Mouse (Mus musculus) heart, adult 18-20 months (tissue): Measurements from ENCODE around the gene AC134908.4. TPM values are rescaled to one million over a fixed set of nuclear protein-coding genes. Genes with fewer than 3 reads are reported as not detected.
A peak's percentile ranks its signal among the peaks of the same experiment; 100 is the strongest.

Experiments
- DNase-seq, 2 experiments: peaks; one replicate each; pipeline ENCODE4 v3.0.0; 2021 to 2022; ENCODE audit warnings: mixed read lengths in 1 of 2
- total RNA-seq, 2 experiments: library from RNA; stranded (reverse); gene quantifications; 2 replicates each; pipeline ENCODE4 v1.2.3; 2021

The AC134908.4 gene
- total RNA-seq, 2 experiments from 2014 or later, result not detected

DNA sequence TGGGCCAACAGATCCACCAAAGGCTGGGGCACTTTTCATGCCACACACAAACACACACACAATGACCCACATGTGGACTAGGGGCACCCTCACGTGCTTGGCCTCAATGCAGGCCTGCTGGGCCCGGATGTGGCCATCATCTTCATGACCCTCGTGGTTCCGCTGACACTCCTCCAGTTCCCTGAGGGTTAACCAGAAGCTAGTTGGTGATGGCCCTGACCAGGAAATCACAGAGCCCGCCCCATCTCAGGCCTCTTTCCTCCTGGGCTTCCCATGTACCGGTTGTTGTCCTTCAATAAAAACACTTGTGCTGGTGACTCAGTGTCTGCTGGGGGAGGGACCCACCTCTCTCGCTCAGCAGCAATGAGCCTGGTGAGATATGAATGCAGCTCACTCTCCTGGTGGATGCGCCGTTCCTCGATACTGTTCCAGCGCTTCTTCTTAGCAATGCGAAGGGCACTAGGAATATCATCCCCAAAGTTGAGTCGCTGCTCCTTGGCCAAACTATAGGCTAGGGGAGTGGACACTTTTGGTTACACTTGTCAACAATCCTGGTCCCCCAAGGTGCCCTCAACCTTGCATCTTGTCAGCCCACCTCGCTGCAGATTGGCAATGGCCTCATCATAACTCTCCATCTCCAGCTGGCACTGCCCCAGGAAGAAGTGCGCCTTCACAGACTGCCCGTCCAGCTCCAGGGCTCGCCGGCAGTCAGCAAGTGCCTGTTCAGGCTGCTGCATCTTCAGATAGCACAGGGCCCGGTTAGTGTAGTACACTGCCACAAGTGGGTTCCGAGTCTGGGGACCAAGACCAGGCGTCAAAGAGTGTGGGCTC lies 36.2 kb upstream of the AC134908.4 start:
- DNase-seq, result peak; percentile 41 to 51

DNA sequence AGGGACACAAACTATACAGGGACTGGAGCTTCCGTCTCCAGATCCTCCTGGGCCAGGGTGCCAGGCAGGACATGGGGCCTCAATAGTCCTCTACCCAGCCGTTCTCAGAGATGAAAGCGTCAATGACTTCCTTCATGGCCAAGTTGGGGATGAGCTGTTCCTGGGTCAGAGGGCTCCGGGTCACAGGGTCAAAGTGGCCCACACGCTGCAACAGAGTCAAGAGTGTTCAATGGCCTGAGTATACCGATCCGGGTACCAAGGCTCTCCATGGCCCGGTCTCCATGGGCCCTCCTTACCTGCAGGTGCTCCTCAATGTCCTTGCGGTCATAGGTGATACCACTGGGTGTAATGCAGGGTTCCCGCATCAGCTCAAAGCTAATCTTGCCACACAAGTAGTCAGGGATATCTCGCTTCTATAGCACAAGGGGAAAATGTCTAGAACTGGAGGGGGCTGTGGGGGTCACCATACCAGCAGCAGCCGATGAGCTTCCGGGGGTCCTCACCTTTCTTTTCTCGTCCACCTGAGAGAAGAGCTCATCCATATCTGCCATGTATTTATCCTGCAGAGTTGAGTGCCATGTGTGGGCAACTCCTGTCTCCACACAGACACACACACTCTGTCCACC lies 35.5 kb upstream of the AC134908.4 start:
- DNase-seq, result no peak

DNA sequence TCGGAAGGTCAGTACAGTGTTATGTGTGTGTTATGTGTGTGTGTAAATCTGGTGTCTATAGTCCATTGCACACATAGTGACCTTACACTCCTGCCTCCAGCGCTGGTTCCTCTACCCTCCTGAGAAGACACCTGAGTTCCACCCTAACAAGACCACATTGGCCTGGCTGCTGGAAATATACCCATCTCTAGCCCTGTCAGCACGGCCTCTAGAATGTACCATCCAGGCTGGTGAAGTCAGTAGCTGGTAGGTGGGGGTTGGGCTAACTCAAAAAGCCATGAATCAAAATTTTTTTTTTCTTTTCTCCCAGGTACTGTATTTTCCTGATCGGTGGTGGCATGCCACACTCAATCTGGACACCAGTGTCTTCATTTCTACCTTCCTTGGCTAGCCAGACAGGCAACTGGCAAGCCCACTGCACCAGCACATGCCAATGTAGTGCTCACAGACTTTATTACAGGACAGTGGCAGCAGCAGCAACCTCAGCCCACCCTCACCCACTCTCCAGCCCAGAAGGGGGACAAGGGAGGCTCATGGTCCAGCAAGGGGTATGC lies 34.8 kb upstream of the AC134908.4 start:
- DNase-seq, result no peak

DNA sequence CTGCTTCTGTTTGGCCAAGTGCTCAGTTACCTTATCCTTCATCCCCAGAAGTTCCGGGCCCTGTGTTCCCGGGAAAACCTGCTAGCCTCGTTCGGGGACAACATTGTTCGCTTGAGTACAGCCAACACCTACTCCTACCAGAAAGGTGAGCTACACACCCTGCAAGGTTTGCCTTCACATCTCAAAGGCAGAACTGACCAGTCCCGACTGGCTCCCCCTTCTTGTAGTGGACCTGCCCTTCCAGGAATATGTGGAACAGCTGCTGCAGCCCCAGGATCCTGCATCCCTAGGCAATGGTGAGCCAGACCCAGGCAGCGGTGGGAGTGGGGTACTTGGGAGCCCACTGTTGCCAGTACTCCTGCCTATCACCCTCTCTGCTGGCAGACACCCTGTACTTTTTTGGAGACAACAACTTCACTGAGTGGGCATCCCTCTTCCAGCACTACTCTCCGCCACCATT lies 34.1 kb upstream of the AC134908.4 start:
- no peak for DNase-seq

DNA sequence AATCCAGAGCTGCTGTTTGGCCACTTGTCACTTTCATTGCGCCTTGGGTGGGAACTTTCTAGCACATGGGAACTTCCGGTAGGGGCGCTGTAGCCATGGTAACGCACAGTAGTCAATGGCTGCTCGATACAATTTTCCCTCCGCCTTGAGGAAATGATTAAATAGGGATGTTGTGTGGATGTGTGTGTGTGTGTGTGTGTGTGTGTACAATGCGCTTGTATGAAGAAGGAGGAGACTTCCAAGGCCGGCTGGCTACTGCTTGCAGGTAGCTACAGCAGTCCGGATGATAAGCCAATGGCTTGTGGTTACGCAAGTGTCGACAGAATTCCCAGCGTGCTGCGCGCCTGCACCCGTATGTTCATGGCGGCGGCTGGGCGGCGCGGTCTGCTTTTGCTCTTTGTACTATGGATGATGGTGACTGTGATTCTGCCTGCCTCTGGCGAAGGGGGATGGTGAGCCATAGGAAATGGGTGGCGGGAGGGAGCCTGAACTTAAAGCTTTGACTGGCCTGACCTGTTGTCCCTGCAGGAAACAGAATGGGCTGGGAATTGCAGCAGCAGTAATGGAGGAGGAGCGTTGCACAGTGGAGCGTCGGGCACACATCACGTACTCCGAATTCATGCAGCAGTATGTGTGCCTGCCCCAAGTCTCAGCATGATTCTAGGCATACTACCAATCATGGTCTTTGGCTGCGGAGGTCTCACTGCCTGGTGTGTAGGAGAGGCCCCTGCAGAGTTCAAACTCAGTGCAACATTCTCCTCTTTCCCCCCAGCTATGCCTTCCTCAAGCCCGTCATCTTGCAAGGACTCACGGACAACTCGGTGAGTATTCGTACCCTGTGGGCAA lies 33.5 kb upstream of the AC134908.4 start, which contains the start of gene Jmjd8:
TSS of gene Jmjd8 (plus strand) at position 156 of the 846 bp plus-strand sequence.
- DNase-seq, result peak; percentile 85 to 87

DNA sequence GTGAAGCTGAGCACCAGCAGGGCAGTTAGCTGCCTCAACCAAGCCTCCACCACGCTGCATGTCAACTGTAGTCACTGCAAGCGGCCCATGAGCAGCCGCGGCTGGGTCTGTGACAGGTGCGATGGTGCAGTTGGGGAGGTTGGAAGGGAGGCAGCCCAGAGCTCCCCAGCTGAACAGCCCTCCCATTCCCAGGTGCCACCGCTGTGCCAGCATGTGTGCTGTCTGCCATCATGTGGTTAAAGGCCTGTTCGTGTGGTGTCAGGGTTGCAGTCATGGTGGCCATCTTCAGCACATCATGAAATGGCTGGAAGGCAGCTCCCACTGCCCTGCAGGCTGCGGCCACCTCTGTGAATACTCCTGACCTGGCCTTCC lies 32.8 kb upstream of the AC134908.4 start:
- DNase-seq, result no peak

DNA sequence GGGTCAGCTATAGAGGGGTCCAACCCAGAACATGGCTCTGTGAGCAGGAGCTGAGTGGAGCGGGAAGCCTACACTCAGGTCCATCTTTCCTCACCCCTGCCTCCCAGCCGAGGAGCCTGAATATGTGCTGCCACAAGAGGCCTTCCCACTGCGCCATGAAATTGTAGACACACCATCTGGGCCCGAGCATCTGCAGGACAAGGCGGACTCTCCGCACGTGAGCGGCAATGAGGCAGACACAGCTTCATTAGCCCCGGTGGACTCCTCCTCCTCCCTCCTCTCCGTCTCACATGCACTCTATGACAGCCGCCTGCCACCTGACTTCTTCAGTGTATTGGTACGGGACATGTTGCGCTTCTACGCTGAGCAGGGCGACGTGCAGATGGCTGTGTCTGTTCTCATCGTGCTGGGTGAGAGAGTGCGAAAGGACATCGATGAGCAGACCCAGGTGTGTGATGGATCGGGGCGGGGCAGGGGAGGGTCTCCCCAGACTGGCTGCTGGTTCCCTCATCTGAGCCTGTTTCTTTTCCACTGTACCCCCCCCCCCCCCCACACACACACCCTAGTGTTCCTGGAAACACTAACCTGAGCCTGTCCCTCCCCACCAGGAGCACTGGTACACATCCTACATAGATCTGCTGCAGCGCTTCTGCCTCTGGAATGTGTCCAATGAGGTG lies 32.2 kb upstream of the AC134908.4 start:
- no peak for DNase-seq

DNA sequence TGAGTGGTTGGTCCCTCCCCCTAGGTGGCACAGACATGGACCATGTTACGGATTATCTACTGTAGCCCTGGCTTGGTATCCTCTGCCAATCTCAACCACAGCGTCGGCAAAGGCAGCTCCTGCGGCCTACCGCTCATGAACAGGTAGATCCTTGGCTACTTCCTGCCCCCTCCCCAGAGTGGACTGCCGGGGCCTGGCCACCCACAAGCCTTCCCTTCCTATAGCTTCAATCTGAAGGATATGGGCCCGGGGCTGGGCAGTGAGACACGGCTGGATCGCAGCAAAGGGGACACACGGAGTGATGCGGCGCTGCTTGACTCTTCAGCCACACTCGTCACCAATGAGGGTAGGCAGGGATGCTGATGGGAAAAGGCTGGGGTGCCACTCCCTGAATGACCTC lies 31.6 kb upstream of the AC134908.4 start:
- DNase-seq, result no peak

DNA sequence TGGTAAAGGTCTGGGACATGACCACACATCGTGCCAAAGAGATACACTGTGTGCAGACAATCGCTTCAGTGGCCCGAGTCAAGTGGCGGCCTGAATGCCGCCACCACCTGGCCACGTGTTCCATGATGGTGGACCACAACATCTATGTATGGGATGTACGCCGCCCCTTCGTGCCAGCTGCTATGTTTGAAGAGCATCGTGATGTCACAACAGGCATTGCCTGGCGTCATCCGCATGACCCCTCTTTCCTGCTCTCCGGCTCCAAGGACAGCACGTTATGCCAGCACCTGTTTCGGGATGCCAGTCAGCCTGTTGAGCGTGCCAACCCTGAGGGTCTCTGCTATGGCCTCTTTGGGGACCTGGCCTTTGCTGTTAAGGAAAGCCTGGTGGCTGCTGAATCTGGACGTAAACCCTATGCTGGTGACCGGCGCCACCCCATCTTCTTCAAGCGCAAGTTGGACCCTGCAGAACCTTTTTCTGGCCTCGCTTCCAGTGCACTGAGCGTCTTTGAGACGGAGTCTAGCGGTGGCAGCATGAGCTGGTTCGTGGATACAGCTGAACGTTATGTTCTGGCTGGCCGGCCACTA lies 30.6 kb upstream of the AC134908.4 start:
- DNase-seq, result no peak

DNA sequence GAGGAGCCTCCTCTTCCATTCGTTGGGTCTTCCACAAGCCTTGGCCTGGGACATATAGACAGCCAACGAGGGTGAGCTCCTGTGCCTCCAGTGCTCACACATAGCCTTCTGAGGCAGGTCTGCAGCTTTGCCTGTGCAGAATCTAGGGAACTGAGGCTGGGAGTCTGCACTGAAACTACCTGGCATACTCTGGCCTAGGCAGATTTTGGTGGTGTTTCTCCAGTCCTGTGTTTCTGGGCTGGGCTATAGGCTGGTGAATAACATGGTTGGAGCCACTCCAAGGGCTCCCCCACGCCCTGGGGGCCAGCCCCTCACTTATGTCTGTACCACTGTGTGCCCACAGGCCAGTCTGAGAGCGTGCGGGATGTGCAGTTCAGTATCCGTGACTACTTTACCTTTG lies 29.9 kb upstream of the AC134908.4 start:
- no peak for DNase-seq

DNA sequence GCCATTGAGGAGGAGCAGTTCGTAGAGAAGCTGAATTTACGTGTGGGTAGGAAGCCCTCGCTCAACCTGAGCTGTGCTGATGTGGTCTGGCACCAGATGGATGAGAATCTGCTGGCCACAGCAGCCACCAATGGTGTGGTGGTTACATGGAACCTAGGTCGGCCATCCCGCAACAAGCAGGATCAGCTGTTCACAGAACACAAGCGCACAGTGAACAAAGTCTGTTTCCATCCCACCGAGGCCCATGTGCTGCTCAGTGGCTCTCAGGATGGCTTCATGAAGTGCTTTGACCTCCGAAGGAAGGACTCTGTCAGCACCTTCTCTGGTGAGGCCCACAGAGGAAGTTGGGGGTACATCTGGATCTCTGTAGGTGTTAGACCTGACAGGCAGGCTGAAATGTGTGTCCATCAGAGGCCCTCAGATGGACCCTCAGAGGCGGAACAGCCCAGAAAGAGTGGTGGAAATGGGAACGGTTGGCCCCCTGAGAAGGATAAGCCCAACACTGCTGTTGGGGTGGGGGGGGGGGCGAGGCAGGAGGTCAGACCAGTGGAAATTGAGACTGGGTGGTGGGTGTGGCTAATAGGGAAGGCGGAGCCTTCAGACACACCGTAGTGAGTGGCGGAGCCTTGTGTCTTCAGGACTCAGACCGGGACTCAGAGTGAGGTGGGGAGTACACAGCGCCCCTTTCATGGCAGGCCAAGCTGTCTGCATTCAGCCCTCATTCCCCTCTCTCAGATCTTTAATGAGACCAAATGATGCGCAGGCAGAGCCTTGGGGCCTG lies 29.1 kb upstream of the AC134908.4 start:
- DNase-seq, result no peak

DNA sequence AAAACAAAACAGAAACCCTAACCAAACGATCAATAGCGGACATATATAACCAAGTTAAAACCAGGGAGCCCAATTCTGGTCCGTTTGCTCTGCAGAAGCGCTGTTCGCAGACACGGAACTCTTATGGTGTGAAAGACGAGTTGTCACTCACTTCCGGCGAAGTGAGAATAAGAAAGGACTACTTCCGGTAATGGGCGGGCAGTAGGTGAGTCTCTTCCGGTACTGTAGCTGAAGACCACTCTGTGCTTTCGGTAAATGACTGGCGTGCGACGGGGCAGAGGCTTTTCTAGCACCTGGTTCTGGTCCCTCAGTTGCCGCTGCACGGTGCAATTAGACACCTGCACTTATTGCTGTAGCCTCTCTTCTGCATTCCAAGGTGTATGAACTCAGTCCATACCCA lies 28.0 kb upstream of the AC134908.4 start, which contains the start of gene Wdr24:
TSS of gene Wdr24 (plus strand) at position 176 of the 400 bp plus-strand sequence.
- DNase-seq, result peak; percentile 86 to 90

DNA sequence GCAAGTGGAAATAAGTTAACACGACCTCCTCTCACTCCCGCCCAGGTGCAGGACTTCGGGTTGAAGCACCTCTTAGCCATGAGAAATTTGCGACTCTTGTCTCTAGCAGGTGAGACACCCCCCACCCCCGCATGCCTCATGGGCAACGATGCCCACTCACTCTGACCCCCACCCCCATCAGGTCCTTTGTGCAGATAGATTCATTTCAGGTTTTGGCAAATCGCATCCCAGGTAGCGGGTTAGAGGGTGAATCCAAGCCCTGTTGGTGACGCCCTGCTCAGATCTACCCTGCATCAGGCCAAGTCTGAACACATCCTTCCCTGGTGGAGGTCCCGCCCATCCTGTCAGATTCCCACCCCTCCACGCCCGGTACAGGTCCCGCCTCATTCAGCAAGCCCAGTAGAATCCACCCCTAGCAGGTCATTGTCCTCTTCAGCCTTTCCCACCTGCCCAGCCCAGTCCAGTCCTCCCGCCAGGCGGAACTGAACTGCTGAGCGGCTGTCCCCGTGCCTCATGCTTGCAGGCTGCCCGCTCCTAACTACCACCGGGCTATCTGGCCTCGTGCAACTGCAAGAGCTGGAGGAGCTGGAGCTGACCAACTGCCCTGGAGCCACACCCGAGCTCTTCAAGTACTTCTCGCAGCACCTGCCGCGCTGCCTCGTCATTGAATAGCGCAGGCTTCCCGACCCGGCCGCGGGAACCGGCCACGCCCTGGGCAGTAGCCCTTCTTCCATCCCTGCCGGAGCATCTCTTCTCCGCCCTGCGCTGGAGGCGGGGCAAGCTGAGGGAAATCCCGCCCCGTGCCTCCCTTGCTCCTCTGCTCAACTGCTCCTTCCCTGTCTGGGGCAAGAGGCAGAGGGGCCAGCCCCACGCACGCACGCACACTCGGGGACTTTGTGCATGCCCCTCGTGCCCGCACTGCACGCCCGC lies 23.7 kb upstream of the AC134908.4 start:
- DNase-seq, result no peak

DNA sequence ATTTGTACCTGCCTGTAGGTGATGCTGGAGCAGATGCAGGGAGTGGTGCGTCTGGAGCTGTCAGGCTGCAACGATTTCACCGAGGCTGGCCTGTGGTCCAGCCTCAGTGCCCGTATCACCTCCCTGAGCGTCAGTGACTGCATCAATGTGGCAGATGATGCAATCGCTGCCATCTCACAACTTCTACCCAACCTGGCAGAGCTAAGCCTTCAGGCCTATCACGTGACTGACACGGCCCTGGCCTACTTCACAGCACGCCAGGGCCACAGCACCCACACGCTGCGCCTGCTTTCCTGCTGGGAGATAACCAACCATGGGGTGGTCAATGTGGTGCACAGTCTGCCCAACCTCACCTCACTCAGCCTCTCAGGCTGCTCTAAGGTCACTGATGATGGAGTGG lies 22.2 kb upstream of the AC134908.4 start:
- DNase-seq, result no peak

DNA sequence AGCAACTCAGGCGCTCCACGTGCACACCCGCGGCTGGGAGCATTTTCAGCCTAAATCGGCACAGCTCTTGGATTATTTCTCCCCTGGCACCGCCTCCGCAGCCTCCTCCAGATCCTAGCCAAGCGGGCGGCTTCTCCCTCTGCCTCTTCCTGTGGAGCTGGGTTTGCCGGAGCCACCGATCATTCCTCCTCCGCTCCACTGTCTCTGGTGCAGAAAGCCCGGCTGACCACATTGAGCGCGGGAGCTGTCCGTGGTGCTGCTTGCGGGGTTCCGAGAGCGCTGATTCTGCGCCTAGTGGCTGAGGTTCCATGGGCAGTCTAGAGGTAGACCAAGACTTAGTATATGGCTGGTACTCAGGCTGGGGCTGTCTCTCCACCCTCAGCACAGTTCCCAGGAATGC lies 18.0 kb upstream of the AC134908.4 start:
- peak; percentile 67 to 90 for DNase-seq

DNA sequence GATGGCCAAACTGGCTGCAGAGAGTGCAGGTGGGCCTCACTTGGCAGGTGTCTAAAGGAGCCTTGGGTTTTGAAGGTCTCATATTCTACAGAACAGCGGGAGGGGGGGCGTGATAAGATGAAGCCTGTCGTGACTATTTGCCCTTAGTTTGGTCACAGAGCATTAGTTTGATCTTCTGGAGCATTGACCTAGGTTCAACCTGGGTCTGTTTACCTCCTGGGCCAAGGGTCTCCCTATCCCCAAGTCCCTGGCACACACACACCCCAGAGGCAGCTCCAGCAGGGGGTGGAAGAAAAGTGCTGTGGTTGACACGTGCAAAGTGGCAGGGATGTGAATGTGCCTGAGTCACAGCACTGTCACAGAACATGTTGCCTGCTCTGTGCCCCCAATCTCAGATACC lies 15.4 kb upstream of the AC134908.4 start:
- no peak for DNase-seq

DNA sequence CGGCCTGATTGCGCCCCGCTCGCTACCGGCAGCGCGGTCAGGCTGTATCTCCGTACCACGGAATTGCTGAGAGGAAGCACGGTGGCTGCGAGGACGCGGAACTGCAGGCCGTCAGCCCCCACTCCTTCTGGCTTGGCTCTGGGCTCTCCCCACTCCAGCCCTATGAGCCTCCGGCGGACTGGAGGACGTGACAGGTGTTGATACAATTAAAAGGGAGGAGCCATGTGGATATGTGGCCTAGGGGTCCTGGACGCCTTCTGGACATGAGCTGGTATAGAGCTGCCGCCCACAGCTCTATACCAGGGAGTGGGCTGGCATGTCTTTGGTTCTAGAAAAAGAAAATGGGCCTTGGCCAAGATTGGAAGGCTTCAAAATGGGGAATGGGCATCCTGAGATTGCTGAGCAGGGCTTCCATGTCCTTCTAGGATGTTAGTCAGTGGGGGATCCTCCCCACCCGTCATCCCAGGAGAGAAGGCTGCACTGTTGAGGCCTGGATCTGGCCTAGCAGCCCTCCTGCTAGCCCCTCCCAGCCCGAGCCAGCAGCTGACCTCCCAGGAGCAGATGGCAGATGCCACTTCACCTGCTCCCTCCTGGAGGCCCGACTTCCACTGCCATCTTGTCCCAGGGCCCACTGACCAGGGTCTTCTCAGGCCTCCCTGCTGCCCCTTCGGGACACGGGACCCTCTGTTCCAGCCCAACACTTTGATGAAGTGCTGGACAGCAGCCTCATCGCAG lies 14.3 kb upstream of the AC134908.4 start:
- no peak for DNase-seq

DNA sequence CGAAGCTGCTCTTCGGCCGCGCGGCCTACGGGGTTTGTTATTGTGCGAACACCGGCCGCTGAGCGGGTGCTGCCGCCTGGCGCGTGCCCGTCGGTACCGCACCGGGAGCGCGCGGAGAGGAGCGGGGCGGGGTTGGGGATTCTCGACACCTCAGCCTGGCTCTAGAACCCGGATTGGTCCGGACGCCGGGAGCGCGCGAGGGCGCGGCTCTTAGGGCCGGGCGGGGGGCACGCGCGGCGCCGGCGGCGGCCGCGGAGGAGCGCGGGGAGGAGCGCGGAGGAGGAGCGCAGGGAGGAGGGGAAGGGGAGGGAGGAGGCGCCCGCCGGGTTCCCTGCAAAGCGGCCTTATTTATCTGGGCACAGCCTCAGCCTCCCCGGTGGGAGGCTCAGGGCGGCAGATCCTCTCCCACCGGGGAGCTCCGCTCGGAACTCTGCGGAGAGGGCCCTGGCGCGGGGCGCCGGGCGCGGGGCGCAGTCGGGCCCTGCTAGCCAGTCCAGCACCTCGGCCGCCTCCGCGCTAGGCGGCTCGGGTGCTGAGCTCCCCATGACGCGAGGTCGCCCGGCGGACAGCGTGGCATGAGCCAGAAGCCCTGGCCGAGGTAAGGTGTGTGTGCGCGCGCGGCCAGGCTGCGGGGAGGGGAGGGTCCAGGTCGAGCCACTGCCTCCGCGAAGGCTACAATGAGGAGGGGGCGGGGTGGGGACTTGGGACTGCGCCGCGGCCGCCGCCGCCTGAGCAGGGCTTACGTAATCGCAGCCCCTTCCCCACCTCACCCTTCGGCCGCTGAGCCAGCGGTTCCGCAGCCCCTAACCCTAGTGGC lies 13.5 kb upstream of the AC134908.4 start, which contains the start of gene Fbxl16:
TSS of gene Fbxl16 (plus strand) at position 297 of the 817 bp plus-strand sequence.
- DNase-seq, result peak; percentile 70 to 79
